Mouse (Mus musculus): ENCODE data around the gene Unc5cl. TPM values are rescaled to one million over a fixed set of nuclear protein-coding genes. Genes with fewer than 3 reads are reported as not detected.

Gene Unc5cl
- polyA plus RNA-seq, 1 experiment from 2014 or later = 0.20 TPM

DNA sequence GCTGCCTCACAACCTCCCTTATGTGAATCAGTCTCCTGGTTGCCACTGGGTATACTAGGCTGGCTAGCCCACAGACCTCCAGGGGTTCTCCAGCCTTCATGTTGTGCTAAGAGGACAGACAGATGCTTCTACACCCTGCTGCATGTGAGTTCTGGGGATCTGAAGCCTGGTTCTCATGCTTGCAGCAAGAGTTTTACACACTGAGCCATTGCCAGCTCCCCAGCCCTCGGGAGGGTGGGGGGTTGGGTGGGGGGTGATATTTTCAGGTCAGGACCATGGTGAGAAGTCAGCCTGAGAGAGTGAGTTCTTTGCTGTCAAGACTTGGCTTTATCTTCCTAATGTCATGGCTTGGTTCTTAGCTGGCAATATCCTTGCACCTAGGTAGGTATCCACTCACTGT is 35.9 kb upstream of the Unc5cl start:
- Histone ChIP-seq H3K4me3 (peak overlapping the region; percentile 22; the same call in 1 of the 2 replicates), H3K36me3 (peaks cover 91% of the 10 kb centered on the region), H3K27ac (peak overlapping the region; percentile 70), H3K27me3 (ENCODE audit: insufficient read depth, poor library complexity, severe bottlenecking) (no peaks in the 10 kb centered on the region), H3K4me1 (peaks cover 27% of the 10 kb centered on the region), H3K9me3 (no peaks in the 10 kb centered on the region)
- 59% methylated on average over 1 of the region's 1 CpGs for whole genome bisulfite sequencing
- no peak for DNase-seq (ENCODE audit: low spot score)

DNA sequence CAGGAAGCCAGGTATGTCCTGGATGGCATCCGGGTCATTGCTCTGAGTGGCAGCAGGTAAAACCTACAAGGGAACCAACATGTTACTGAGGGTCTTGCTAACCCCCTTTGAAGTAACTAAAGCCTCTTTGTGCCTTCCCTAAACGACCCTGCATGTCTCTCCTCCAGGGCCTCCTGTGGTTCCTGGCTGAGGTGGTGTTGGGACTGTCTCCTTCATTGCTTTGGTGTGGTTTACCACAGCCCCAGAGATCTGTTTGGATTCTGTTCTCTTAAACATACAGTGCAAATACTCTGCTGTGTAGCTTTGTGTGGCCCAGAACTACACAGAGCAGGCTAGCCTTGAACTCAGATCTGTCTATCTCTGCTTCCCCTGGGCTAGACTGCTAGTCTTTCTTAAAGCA is 35.1 kb upstream of the Unc5cl start:
- no peak overlapping the region for H3K27ac ChIP-seq
- H3K36me3 ChIP-seq = peaks cover 93% of the 10 kb centered on the region
- 74% methylated on average over 2 of the region's 2 CpGs for WGBS
- H3K27me3 ChIP-seq (ENCODE audit: insufficient read depth, poor library complexity, severe bottlenecking) = no peaks in the 10 kb centered on the region
- H3K9me3 ChIP-seq = no peaks in the 10 kb centered on the region
- no peak overlapping the region for H3K4me3 ChIP-seq
- no peak for DNase-seq (ENCODE audit: low spot score)
- H3K4me1 ChIP-seq = peaks cover 28% of the 10 kb centered on the region

DNA sequence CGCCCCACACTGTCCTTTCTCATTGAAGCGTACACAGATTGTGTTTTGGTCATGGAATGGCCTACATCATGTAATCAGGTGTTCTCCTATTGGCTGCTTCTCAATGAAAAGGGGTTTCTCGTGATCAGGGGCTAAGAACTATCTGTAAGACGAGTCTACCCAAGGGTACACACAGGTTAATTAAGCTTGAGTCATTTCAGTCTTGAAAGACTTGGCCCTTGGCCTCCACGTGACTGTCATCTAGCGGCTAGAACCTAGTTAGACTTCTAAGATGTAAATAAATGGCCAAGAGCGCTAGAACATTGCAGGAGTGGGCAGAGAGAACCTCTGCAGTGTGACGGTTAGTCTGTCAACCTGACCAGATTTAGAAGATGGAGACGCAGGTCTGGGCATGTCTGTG is 30.5 kb upstream of the Unc5cl start:
- peaks cover 46% of the 10 kb centered on the region for H3K4me1 ChIP-seq

DNA sequence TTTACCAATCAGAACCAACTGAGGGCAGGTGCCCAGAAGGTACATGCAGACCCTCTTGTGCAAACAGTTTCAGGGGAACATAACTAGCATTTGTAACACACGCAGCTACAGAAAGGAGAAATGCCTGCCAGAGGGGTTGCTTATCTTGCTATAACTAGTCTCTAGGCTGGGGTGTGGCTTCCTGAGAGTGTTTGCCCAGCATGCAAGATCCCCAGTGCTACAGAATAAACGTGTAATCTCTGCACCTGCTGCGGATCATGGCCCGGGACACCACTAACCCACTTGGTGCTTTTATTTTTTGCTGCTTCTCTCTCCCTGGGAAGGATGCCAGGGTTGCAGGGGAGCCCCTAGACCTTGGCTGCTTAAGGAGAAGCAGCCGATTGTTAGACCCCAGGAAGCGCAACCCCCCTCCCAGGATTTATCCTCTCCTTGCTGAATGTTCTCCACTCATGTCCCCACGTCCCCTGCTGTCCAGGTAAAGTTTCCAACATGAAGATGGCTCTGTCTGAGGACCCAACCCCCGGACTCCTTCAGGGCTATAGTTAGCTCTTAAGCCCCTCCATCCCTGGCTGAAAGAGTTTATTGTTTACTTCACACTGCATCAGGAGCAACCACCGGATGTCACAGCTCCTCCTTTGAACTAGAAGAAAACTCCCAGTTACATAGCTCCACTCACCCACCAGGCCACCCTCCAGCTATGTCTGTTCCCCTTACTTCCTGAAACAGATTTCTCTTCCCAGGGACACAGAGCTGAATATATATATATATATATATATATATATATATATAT is 28.7 kb upstream of the Unc5cl start:
- Histone ChIP-seq H3K4me3 (no peak overlapping the region), H3K4me1 (peaks cover 57% of the 10 kb centered on the region), H3K9me3 (no peaks in the 10 kb centered on the region), H3K27ac (peak overlapping the region; percentile 56; the same call in 1 of the 2 replicates), H3K27me3 (ENCODE audit: insufficient read depth, poor library complexity, severe bottlenecking) (no peaks in the 10 kb centered on the region), H3K36me3 (peaks cover 40% of the 10 kb centered on the region)
- no peak for DNase-seq (ENCODE audit: low spot score)
- WGBS = 35% methylated on average over 9 of the region's 9 CpGs

More for the DNA sequence above, 30.5 kb upstream of the Unc5cl start:
- H3K27me3 ChIP-seq (ENCODE audit: insufficient read depth, poor library complexity, severe bottlenecking) = no peaks in the 10 kb centered on the region
- H3K27ac ChIP-seq = no peak overlapping the region
- no peaks in the 10 kb centered on the region for H3K9me3 ChIP-seq
- H3K4me3 ChIP-seq = no peak overlapping the region
- 88% methylated on average over 9 of the region's 9 CpGs for WGBS
- peaks cover 54% of the 10 kb centered on the region for H3K36me3 ChIP-seq
- DNase-seq (ENCODE audit: low spot score) = no peak

DNA sequence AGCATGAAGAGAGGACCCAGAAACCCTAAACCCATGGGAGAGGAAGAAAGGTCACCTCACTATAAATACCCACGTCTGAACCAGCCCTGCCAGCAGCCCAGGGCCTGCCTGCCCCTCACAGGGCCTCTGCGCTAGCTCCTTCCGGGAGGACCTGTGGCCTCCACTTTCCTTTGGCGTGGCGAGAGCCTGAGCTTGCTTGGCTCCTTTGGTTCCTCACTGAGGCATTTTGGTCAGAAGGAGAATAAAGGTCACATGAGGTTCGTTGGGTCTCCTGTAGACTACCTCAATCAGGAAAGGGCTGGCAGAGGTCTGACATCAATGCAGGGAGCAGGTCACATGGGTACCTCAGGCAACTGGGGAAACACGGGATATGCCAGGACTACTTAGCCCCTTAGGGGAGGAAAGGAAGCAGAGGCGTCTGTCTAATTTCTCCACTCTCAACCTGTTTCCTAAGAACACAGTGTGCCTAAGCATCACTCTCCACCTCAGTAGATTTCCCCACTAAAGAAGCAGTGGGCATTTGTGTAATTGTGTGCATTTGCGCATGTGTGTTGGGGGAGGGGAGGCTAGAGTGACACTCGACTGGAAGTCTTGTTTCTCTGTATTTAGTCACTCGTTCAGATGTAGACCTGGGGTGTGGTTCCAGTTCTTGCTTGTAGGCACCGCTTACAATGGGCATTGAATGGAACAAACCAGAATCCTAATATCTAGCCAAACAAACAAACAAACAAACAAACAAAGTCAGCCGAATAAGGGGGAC is 27.5 kb upstream of the Unc5cl start:
- DNase-seq (ENCODE audit: low spot score) = no peak
- H3K4me3 ChIP-seq = peak overlapping the region; percentile 40
- no peaks in the 10 kb centered on the region for H3K27me3 ChIP-seq (ENCODE audit: insufficient read depth, poor library complexity, severe bottlenecking)
- H3K9me3 ChIP-seq = no peaks in the 10 kb centered on the region
- 47% methylated on average over 13 of the region's 13 CpGs for WGBS
- peaks cover 65% of the 10 kb centered on the region for H3K4me1 ChIP-seq
- peak overlapping the region; percentile 80 for H3K27ac ChIP-seq
- peaks cover 28% of the 10 kb centered on the region for H3K36me3 ChIP-seq

DNA sequence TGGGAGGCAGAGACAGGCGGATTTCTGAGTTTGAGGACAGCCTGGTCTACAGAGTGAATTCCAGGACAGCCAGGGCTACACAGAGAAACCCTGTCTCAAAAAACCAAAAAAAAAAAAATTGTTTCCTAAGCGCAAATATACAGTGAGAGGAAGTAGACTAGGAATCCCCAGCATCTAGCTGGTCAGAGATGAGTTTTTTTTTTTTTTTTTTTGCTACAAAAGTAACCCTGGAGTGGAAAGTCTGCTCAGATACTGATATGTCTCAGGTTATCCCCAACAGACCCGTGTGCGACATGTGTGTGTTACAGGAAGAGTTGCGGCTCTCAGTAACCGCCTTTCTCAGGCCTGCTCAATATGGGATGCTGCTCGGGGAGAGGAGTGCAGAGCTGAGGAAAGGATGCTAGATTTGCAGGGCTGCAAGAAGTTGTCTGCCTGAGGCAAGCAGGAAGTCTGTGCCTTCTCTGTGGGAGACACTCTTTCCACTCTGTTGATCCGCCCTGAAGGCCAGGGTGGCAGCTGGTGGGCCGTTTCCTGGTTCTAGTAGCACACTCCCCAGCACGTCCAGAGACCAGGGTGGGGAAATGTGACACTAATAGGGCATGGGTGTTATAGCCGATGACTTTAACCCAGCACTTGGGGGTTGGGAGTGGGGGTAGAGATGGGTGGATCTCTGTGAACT is 26.7 kb upstream of the Unc5cl start:
- WGBS = 52% methylated on average over 11 of the region's 11 CpGs
- Histone ChIP-seq H3K9me3 (no peaks in the 10 kb centered on the region), H3K36me3 (peaks cover 20% of the 10 kb centered on the region), H3K4me3 (peak overlapping the region; percentile 28; the same call in 1 of the 2 replicates), H3K27me3 (ENCODE audit: insufficient read depth, poor library complexity, severe bottlenecking) (no peaks in the 10 kb centered on the region), H3K27ac (peak overlapping the region; percentile 81), H3K4me1 (peaks cover 73% of the 10 kb centered on the region)
- no peak for DNase-seq (ENCODE audit: low spot score)

DNA sequence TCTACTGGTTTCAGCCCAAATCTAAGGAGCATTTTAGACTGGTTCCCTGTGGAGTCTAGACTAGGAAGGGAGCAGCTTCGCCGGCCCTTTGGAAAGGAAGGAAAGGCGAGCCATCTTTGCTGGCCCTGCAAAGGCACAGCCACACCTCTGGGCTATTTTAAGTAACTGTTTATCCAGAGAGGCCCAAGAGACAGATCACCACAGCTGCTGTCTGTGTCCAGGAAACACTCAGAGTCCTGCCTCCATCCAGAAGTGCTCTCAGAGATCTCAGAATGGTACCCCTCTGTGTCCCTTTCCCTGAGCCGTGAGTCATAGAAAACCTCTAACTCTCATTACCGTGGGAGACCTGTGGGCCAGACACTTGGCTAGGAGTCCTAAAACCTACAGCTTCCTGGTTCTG is 24.3 kb upstream of the Unc5cl start:
- 10% methylated on average over 5 of the region's 5 CpGs for WGBS
- peaks cover 88% of the 10 kb centered on the region for H3K4me1 ChIP-seq
- H3K36me3 ChIP-seq = no peaks in the 10 kb centered on the region
- no peaks in the 10 kb centered on the region for H3K9me3 ChIP-seq
- H3K4me3 ChIP-seq = peak overlapping the region; percentile 62
- no peaks in the 10 kb centered on the region for H3K27me3 ChIP-seq (ENCODE audit: insufficient read depth, poor library complexity, severe bottlenecking)
- peak overlapping the region; percentile 90 for H3K27ac ChIP-seq
- no peak for DNase-seq (ENCODE audit: low spot score)

DNA sequence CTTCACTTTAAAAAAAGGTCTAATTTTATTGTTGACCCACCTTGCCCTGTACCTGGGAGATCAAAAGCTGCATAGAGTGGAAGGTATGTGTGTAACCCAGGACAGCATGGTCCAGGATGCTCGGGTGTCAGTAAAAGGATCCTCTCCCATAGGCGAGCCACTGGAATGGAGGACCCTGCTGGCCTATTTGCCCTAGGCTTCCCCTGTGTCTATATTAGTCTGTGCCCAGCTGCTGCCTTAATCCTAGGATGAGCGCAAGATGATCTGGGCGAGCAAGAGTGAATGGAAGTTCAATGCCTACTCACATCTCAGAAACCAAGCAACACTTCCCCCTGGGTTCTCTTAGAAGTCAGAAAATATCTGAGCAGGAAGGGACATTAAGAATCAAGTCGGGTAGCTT is 23.6 kb upstream of the Unc5cl start:
- Histone ChIP-seq H3K36me3 (no peaks in the 10 kb centered on the region), H3K27ac (peak overlapping the region; percentile 90), H3K4me1 (peaks cover 88% of the 10 kb centered on the region), H3K4me3 (peak overlapping the region; percentile 62), H3K27me3 (ENCODE audit: insufficient read depth, poor library complexity, severe bottlenecking) (no peaks in the 10 kb centered on the region), H3K9me3 (no peaks in the 10 kb centered on the region)
- no peak for DNase-seq (ENCODE audit: low spot score)
- 44% methylated on average over 5 of the region's 5 CpGs for WGBS

DNA sequence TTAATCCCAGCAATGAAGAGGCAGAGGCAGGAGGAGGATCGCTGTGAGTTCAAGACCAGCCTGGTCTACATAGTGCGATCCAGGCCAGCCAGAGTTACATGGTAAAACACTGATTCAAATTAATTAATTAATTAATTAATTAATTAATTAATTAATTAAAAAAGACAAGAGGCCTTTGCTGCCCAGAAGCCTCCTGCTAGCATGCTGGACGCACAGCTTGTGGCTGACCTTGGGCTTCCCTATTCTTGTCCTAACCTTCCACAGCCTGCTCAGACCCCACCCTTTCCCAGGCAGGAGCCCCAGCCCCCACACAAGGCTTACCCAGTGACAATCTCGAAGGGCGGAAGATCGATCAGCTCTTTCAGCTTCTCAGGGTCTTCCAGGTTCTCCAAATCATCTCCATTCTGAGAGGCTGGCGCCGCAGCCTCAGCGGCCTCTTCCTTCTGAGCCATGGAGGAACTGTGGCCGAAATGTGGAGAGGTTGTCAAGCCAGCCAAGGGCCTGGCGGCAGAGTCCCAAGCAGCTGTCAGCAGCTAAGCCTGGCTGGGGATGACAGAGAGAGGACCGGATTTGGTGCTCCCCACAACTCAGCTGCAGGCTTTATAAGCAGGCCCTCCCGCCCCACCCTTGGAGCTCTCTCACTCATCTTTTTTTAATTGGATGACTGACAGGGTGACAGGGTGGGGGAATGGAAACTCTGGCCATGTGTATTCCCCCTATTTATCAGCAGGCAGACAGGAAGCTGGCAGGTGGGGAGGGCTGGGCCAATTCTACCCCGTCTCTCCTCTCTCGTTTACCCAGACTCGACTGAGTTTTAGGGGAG is 22.3 kb upstream of the Unc5cl start, which contains the start of gene Apobec2:
Gene Apobec2 (minus strand): TSS at position 773 of the 823 bp plus-strand sequence.
- H3K27ac ChIP-seq = peak within 1 kb of the TSS; percentile 90
- no peaks in the 10 kb centered on the region for H3K27me3 ChIP-seq (ENCODE audit: insufficient read depth, poor library complexity, severe bottlenecking)
- H3K9me3 ChIP-seq = no peaks in the 10 kb centered on the region
- H3K4me1 ChIP-seq = peaks cover 90% of the 10 kb centered on the region
- peak; percentile 91 for DNase-seq (ENCODE audit: low spot score)
- H3K36me3 ChIP-seq = no peaks in the 10 kb centered on the region
- peak within 1 kb of the TSS; percentile 62 for H3K4me3 ChIP-seq
- WGBS = 24% methylated on average over 16 of the region's 16 CpGs

DNA sequence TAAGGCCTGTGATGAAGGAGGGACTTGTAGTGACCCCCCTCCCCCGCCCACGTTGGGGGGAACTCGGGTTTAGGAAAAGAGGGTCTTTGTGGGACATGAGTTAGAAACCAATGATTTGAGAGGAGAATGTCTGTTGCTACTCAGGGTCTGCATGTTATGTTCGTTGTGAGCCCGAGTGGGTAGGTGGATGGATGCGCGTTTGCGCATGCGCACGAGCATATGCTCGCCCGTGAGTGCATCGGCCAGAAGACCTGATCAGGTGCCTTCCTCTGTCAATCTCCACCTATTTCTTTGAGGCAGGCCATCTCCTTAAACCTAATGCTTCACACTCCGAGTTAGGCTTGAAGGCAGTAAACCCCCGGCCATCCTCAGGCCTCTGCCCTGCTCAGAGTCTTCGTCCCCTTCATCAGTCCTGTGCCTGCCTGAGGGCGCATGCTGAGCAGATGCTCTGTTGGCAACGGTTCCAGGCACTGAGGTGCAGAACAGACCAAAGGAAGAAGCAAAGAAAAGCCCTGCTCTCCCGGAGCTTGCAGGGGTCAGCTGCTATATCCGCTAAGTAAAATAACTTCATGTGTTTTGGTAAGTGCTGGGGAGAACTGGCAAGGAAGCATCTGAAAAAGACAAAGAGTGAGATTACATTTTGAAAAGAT is 21.6 kb upstream of the Unc5cl start:
- Histone ChIP-seq H3K27ac (peak overlapping the region; percentile 90), H3K36me3 (no peaks in the 10 kb centered on the region), H3K4me1 (peaks cover 92% of the 10 kb centered on the region), H3K9me3 (no peaks in the 10 kb centered on the region), H3K4me3 (peak overlapping the region; percentile 62; the same call in 1 of the 2 replicates), H3K27me3 (ENCODE audit: insufficient read depth, poor library complexity, severe bottlenecking) (no peaks in the 10 kb centered on the region)
- no peak for DNase-seq (ENCODE audit: low spot score)
- WGBS = 68% methylated on average over 20 of the region's 20 CpGs

DNA sequence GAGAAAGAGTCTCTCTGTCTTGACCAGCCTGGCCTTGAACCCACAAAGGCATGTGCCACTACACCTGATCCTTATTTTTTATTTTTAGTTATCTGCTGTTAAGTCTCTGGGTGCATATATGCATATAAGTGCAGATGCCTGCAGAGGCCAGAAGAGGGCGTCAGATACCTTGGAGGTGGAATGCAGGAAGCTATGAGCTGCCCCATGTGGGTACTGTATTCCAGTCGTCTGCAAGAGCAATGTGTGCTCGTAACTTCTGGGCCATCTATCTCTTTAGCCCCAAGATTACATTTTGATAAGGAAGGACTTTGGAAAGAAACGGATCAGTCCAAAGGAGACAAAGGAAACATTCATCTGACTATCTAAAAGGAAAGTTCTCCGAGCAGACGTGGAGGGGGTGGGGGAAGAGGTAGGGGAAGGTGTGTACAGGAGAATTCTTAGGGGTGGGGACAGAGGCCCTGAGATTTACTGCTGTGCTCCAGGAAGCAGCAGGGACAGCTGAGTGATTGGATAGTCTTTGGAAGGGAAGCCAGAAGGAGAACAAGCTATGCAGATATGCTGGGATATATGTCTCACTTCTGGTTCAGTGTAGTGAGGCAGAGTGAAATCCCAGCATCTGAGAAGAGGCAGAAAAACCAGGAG is 20.9 kb upstream of the Unc5cl start:
- no peaks in the 10 kb centered on the region for H3K36me3 ChIP-seq
- no peaks in the 10 kb centered on the region for H3K9me3 ChIP-seq
- H3K27me3 ChIP-seq (ENCODE audit: insufficient read depth, poor library complexity, severe bottlenecking) = no peaks in the 10 kb centered on the region
- WGBS = 41% methylated on average over 6 of the region's 6 CpGs
- DNase-seq (ENCODE audit: low spot score) = no peak
- H3K4me3 ChIP-seq = no peak overlapping the region
- H3K4me1 ChIP-seq = peaks cover 87% of the 10 kb centered on the region
- H3K27ac ChIP-seq = peak overlapping the region; percentile 90

Measured in heart, embryonic 10.5 days (tissue).